Mouse (Mus musculus) heart, embryonic 13.5 days (tissue): ENCODE measurements at regions not wholly inside any gene's neighbourhood (a gene's known extent, or its start where the extent isn't known, plus 50 kb on each side); places are given as distances from the start of the nearest gene placed in this dataset.

Source experiments
- ATAC-seq: fragments of 200-750 bp; cut with Nextera tagmentation; 2 replicates; pipeline ENCODE4 v1.8.0; 2017; ENCODE audit warnings: moderate TSS enrichment; ENCODE audit not compliant: insufficient number of reproducible peaks, low FRiP score, low TSS enrichment; ENCODE audit errors: extremely low read depth
- H3K27ac ChIP-seq: fragments of 300-500 bp; sonication (generic); replicated peaks from 2 replicates; pipeline ENCODE4 v1.5.1; 2015; ENCODE audit warnings: moderate library complexity, mild to moderate bottlenecking, inconsistent platforms
- H3K27me3 ChIP-seq: fragments of 300-500 bp; sonication (generic); replicated peaks from 2 replicates; pipeline ENCODE4 v1.6.1; 2015; ENCODE audit warnings: mild to moderate bottlenecking, inconsistent platforms
- H3K36me3 ChIP-seq: fragments of 300-500 bp; sonication (generic); 2 replicates; pipeline ENCODE4 v1.6.1; 2015; ENCODE audit warnings: mild to moderate bottlenecking, inconsistent platforms
- H3K4me1 ChIP-seq: fragments of 300-500 bp; sonication (generic); 2 replicates; pipeline ENCODE4 v1.6.1; 2015; ENCODE audit warnings: inconsistent platforms
- H3K4me2 ChIP-seq: fragments of 300-500 bp; sonication (generic); 2 replicates; pipeline ENCODE4 v1.6.1; 2015; ENCODE audit warnings: inconsistent platforms, mild to moderate bottlenecking, moderate library complexity
- H3K4me3 ChIP-seq: fragments of 300-500 bp; sonication (generic); 2 replicates; pipeline ENCODE4 v1.5.1; 2015; ENCODE audit warnings: moderate library complexity, mild to moderate bottlenecking, inconsistent platforms
- H3K9ac ChIP-seq: fragments of 300-500 bp; sonication (generic); 2 replicates; pipeline ENCODE4 v1.6.1; 2015; ENCODE audit warnings: inconsistent platforms, mild to moderate bottlenecking, moderate library complexity
- H3K9me3 ChIP-seq: fragments of 300-500 bp; sonication (generic); 2 replicates; pipeline ENCODE4 v1.6.1; 2016; ENCODE audit warnings: inconsistent platforms
- WGBS: fragments of 180-500 bp; shearing (Covaris S2); methylation state at CpG from one replicate; pipeline ENCODE4 v1.1.7; 2015; ENCODE audit warnings: mixed read lengths; 5-methylcytosine and 5-hydroxymethylcytosine counted together

- H3K4me1 ChIP-seq, result peaks cover 20% of the 10 kb centered on the region
- no peak overlapping the region for H3K4me3 ChIP-seq
- no peaks in the 10 kb centered on the region for H3K9me3 ChIP-seq
- peaks cover 15% of the 10 kb centered on the region; the same call in 1 of the 2 replicates for H3K27me3 ChIP-seq
- H3K4me2 ChIP-seq, result 0 out of 2 replicates have a peak overlapping the region, but pooled peaks have one; percentile 13
- ATAC-seq, result no peak
- peak overlapping the region; percentile 51; the same call in 1 of the 2 replicates for H3K27ac ChIP-seq
- no peak overlapping the region for H3K9ac ChIP-seq
- WGBS, result 83% methylated on average over 4 of the region's 4 CpGs
- no peaks in the 10 kb centered on the region for H3K36me3 ChIP-seq
Measured at GRCm38 (mm10) chr7:136071331-136071730, 355.2 kb upstream of the Mki67 start.

GRCm38 (mm10) chr7:136073265-136073799 is 357.2 kb upstream of the Mki67 start:
- H3K27ac ChIP-seq, result no peak overlapping the region
- no peaks in the 10 kb centered on the region; the same call in 1 of the 2 replicates for H3K27me3 ChIP-seq
- WGBS, result 76% methylated on average over 6 of the region's 6 CpGs
- ATAC-seq, result no peak
- H3K9me3 ChIP-seq, result no peaks in the 10 kb centered on the region
- H3K4me2 ChIP-seq, result no peak overlapping the region
- no peak overlapping the region for H3K9ac ChIP-seq
- H3K36me3 ChIP-seq, result no peaks in the 10 kb centered on the region
- peaks cover 20% of the 10 kb centered on the region for H3K4me1 ChIP-seq
- H3K4me3 ChIP-seq, result no peak overlapping the region

- Histone ChIP-seq H3K9me3 (no peaks in the 10 kb centered on the region), H3K4me2 (no peak overlapping the region), H3K27me3 (no peaks in the 10 kb centered on the region; the same call in 1 of the 2 replicates), H3K36me3 (no peaks in the 10 kb centered on the region), H3K9ac (no peak overlapping the region), H3K27ac (no peak overlapping the region), H3K4me1 (peaks cover 20% of the 10 kb centered on the region), H3K4me3 (no peak overlapping the region)
- 63% methylated on average over 2 of the region's 2 CpGs for WGBS
- no peak for ATAC-seq
Measured at GRCm38 (mm10) chr7:136074043-136074442, 357.9 kb upstream of the Mki67 start.

GRCm38 (mm10) chr7:136081534-136082252 is 365.5 kb upstream of the Mki67 start:
- Histone ChIP-seq H3K27me3 (peaks cover 41% of the 10 kb centered on the region), H3K4me3 (no peak overlapping the region), H3K27ac (no peak overlapping the region), H3K4me1 (0 out of 2 replicates have a peak, but pooled peaks cover 5% of the 10 kb centered on the region), H3K36me3 (no peaks in the 10 kb centered on the region), H3K9ac (no peak overlapping the region), H3K9me3 (no peaks in the 10 kb centered on the region), H3K4me2 (no peak overlapping the region)
- ATAC-seq, result no peak
- WGBS, result 45% methylated on average over 7 of the region's 7 CpGs

- Histone ChIP-seq H3K27me3 (peaks cover 41% of the 10 kb centered on the region), H3K4me3 (no peak overlapping the region), H3K9me3 (no peaks in the 10 kb centered on the region), H3K27ac (no peak overlapping the region), H3K9ac (no peak overlapping the region), H3K4me2 (no peak overlapping the region), H3K4me1 (0 out of 2 replicates have a peak, but pooled peaks cover 5% of the 10 kb centered on the region), H3K36me3 (no peaks in the 10 kb centered on the region)
- WGBS, result 79% methylated on average over 4 of the region's 4 CpGs
- no peak for ATAC-seq
Measured at GRCm38 (mm10) chr7:136082253-136082867, 366.2 kb upstream of the Mki67 start.

GRCm38 (mm10) chr7:136083005-136083404 is 366.8 kb upstream of the Mki67 start:
- Histone ChIP-seq H3K4me2 (no peak overlapping the region), H3K27ac (no peak overlapping the region), H3K27me3 (peaks cover 46% of the 10 kb centered on the region), H3K9me3 (no peaks in the 10 kb centered on the region), H3K36me3 (no peaks in the 10 kb centered on the region), H3K4me1 (0 out of 2 replicates have a peak, but pooled peaks cover 5% of the 10 kb centered on the region), H3K9ac (no peak overlapping the region), H3K4me3 (no peak overlapping the region)
- 83% methylated on average over 10 of the region's 10 CpGs for WGBS
- ATAC-seq, result no peak

- Histone ChIP-seq H3K4me3 (no peak overlapping the region), H3K36me3 (no peaks in the 10 kb centered on the region), H3K27me3 (peaks cover 49% of the 10 kb centered on the region), H3K9ac (no peak overlapping the region), H3K4me2 (no peak overlapping the region), H3K27ac (no peak overlapping the region), H3K4me1 (0 out of 2 replicates have a peak, but pooled peaks cover 5% of the 10 kb centered on the region), H3K9me3 (no peaks in the 10 kb centered on the region)
- 44% methylated on average over 14 of the region's 14 CpGs for WGBS
- no peak for ATAC-seq
Measured at GRCm38 (mm10) chr7:136083571-136084342, 367.6 kb upstream of the Mki67 start.

GRCm38 (mm10) chr7:136088785-136089184 is 372.6 kb upstream of the Mki67 start:
- Histone ChIP-seq H3K36me3 (no peaks in the 10 kb centered on the region), H3K27ac (no peak overlapping the region), H3K4me2 (no peak overlapping the region), H3K9ac (no peak overlapping the region), H3K4me3 (no peak overlapping the region), H3K9me3 (no peaks in the 10 kb centered on the region), H3K4me1 (peaks cover 5% of the 10 kb centered on the region; the same call in 1 of the 2 replicates), H3K27me3 (peaks cover 22% of the 10 kb centered on the region)
- ATAC-seq, result no peak
- WGBS, result 86% methylated on average over 6 of the region's 6 CpGs

GRCm38 (mm10) chr7:136094681-136095360 is 378.7 kb upstream of the Mki67 start:
- no peak overlapping the region for H3K27ac ChIP-seq
- H3K4me2 ChIP-seq, result no peak overlapping the region
- WGBS, result 63% methylated on average over 14 of the region's 14 CpGs
- no peaks in the 10 kb centered on the region; the same call in none of the 2 replicates for H3K27me3 ChIP-seq
- no peaks in the 10 kb centered on the region for H3K9me3 ChIP-seq
- no peak for ATAC-seq
- H3K36me3 ChIP-seq, result no peaks in the 10 kb centered on the region
- no peak overlapping the region for H3K4me3 ChIP-seq
- H3K4me1 ChIP-seq, result peaks cover 4% of the 10 kb centered on the region; the same call in 1 of the 2 replicates
- H3K9ac ChIP-seq, result no peak overlapping the region

- 78% methylated on average over 4 of the region's 4 CpGs for WGBS
- no peaks in the 10 kb centered on the region for H3K4me1 ChIP-seq
- no peak overlapping the region for H3K4me3 ChIP-seq
- H3K4me2 ChIP-seq, result no peak overlapping the region
- no peaks in the 10 kb centered on the region for H3K9me3 ChIP-seq
- H3K36me3 ChIP-seq, result no peaks in the 10 kb centered on the region
- H3K9ac ChIP-seq, result no peak overlapping the region
- ATAC-seq, result no peak
- H3K27me3 ChIP-seq, result no peaks in the 10 kb centered on the region
- H3K27ac ChIP-seq, result no peak overlapping the region
Measured at GRCm38 (mm10) chr7:136104021-136104420, 387.9 kb upstream of the Mki67 start.
